Mouse (Mus musculus) hindbrain, embryonic 16.5 days (tissue): ENCODE measurements at regions not wholly inside any gene's neighbourhood (a gene's known extent, or its start where the extent isn't known, plus 50 kb on each side); places are given as distances from the start of the nearest gene placed in this dataset.
A peak's percentile ranks its signal among the peaks of the same experiment; 100 is the strongest.

Experiments
- ATAC-seq: fragments of 200-750 bp; cut with Nextera tagmentation; 2 replicates; pipeline ENCODE4 v1.8.0; 2017; ENCODE audit warnings: moderate TSS enrichment, moderate library complexity
- H3K27ac ChIP-seq: fragments of 300-500 bp; sonication (generic); 2 replicates; pipeline ENCODE4 v1.5.1; 2014; ENCODE audit warnings: low read depth, mild to moderate bottlenecking, control low read depth, low read length, moderate library complexity
- H3K27me3 ChIP-seq: fragments of 300-500 bp; sonication (generic); replicated peaks from 2 replicates; pipeline ENCODE4 v1.6.1; 2014; ENCODE audit warnings: low read length; ENCODE audit not compliant: control insufficient read depth, insufficient read depth
- H3K36me3 ChIP-seq: fragments of 300-500 bp; sonication (generic); 2 replicates; pipeline ENCODE4 v1.6.1; 2014; ENCODE audit warnings: mild to moderate bottlenecking, low read length, moderate library complexity, mixed read lengths; ENCODE audit not compliant: control insufficient read depth, insufficient read depth
- H3K4me1 ChIP-seq: fragments of 300-500 bp; sonication (generic); 2 replicates; pipeline ENCODE4 v1.6.1; 2014; ENCODE audit warnings: low read depth, low read length; ENCODE audit not compliant: control insufficient read depth, insufficient read depth
- H3K4me2 ChIP-seq: fragments of 300-500 bp; sonication (generic); 2 replicates; pipeline ENCODE4 v1.6.1; 2014; ENCODE audit warnings: mild to moderate bottlenecking, low read length, control low read depth, moderate library complexity
- H3K4me3 ChIP-seq: fragments of 300-500 bp; sonication (generic); 2 replicates; pipeline ENCODE4 v1.5.1; 2014; ENCODE audit warnings: mild to moderate bottlenecking, low read length, control low read depth, moderate library complexity
- H3K9ac ChIP-seq: fragments of 300-500 bp; sonication (generic); 2 replicates; pipeline ENCODE4 v1.6.1; 2014; ENCODE audit warnings: low read depth, mild to moderate bottlenecking, control low read depth, low read length, moderate library complexity
- H3K9me3 ChIP-seq: fragments of 300-500 bp; sonication (generic); 2 replicates; pipeline ENCODE4 v1.6.1; 2014; ENCODE audit warnings: mild to moderate bottlenecking, low read length, moderate library complexity; ENCODE audit not compliant: control insufficient read depth
- WGBS: fragments of 180-500 bp; shearing (Covaris S2); extraction: QIAGEN DNeasy Blood & Tissue Kit; methylation state at CpG from one replicate; pipeline ENCODE4 v1.1.7; 2014; 5-methylcytosine and 5-hydroxymethylcytosine counted together

- no peak overlapping the region for H3K27ac ChIP-seq
- no peaks in the 10 kb centered on the region for H3K36me3 ChIP-seq
- H3K9me3 ChIP-seq, result no peaks in the 10 kb centered on the region
- ATAC-seq, result no peak
- no peaks in the 10 kb centered on the region for H3K27me3 ChIP-seq
- no peak overlapping the region for H3K4me3 ChIP-seq
- no peak overlapping the region for H3K9ac ChIP-seq
- H3K4me2 ChIP-seq, result no peak overlapping the region
- H3K4me1 ChIP-seq, result no peaks in the 10 kb centered on the region
- WGBS, result 92% methylated on average over 6 of the region's 6 CpGs
Measured at GRCm38 (mm10) chr10:96381664-96382063, 235.1 kb upstream of the Btg1 start.

GRCm38 (mm10) chr10:96391748-96392147 is 225.1 kb upstream of the Btg1 start:
- Histone ChIP-seq H3K4me2 (no peak overlapping the region), H3K4me3 (no peak overlapping the region), H3K27ac (no peak overlapping the region), H3K27me3 (no peaks in the 10 kb centered on the region), H3K36me3 (no peaks in the 10 kb centered on the region), H3K9ac (no peak overlapping the region), H3K9me3 (no peaks in the 10 kb centered on the region), H3K4me1 (no peaks in the 10 kb centered on the region)
- WGBS, result 61% methylated on average over 3 of the region's 3 CpGs
- ATAC-seq, result no peak

GRCm38 (mm10) chr10:96392836-96393235 is 224.0 kb upstream of the Btg1 start:
- ATAC-seq, result no peak

GRCm38 (mm10) chr10:96394210-96394609 is 222.6 kb upstream of the Btg1 start:
- Histone ChIP-seq H3K4me2 (no peak overlapping the region), H3K27ac (no peak overlapping the region), H3K9ac (no peak overlapping the region), H3K27me3 (no peaks in the 10 kb centered on the region), H3K9me3 (no peaks in the 10 kb centered on the region), H3K36me3 (no peaks in the 10 kb centered on the region), H3K4me1 (no peaks in the 10 kb centered on the region; the same call in 1 of the 2 replicates), H3K4me3 (no peak overlapping the region)
- ATAC-seq, result no peak
- WGBS, result 92% methylated on average over 3 of the region's 3 CpGs

More at GRCm38 (mm10) chr10:96392836-96393235, 224.0 kb upstream of the Btg1 start:
- WGBS, result 77% methylated on average over 1 of the region's 1 CpGs
- no peaks in the 10 kb centered on the region for H3K4me1 ChIP-seq
- no peak overlapping the region for H3K4me3 ChIP-seq
- no peaks in the 10 kb centered on the region for H3K27me3 ChIP-seq
- no peak overlapping the region for H3K27ac ChIP-seq
- H3K4me2 ChIP-seq, result no peak overlapping the region
- no peaks in the 10 kb centered on the region for H3K36me3 ChIP-seq
- no peaks in the 10 kb centered on the region for H3K9me3 ChIP-seq
- H3K9ac ChIP-seq, result no peak overlapping the region

GRCm38 (mm10) chr10:96395017-96395416 is 221.8 kb upstream of the Btg1 start:
- no peaks in the 10 kb centered on the region for H3K36me3 ChIP-seq
- H3K9me3 ChIP-seq, result no peaks in the 10 kb centered on the region
- H3K9ac ChIP-seq, result no peak overlapping the region
- H3K27ac ChIP-seq, result no peak overlapping the region
- 78% methylated on average over 3 of the region's 3 CpGs for WGBS
- H3K4me3 ChIP-seq, result no peak overlapping the region
- H3K4me2 ChIP-seq, result no peak overlapping the region
- H3K4me1 ChIP-seq, result no peaks in the 10 kb centered on the region; the same call in 1 of the 2 replicates
- ATAC-seq, result no peak
- H3K27me3 ChIP-seq, result no peaks in the 10 kb centered on the region

GRCm38 (mm10) chr10:96397931-96398561 is 218.8 kb upstream of the Btg1 start:
- H3K4me3 ChIP-seq, result no peak overlapping the region
- no peaks in the 10 kb centered on the region; the same call in 1 of the 2 replicates for H3K4me1 ChIP-seq
- no peaks in the 10 kb centered on the region for H3K9me3 ChIP-seq
- H3K27ac ChIP-seq, result no peak overlapping the region
- no peaks in the 10 kb centered on the region for H3K36me3 ChIP-seq
- no peak overlapping the region for H3K9ac ChIP-seq
- H3K4me2 ChIP-seq, result peak overlapping the region; percentile 30
- no peaks in the 10 kb centered on the region for H3K27me3 ChIP-seq
- ATAC-seq, result peak; percentile 65
- WGBS, result 48% methylated on average over 13 of the region's 13 CpGs

GRCm38 (mm10) chr10:96398562-96399288 is 218.1 kb upstream of the Btg1 start:
- Histone ChIP-seq H3K9ac (no peak overlapping the region), H3K4me3 (no peak overlapping the region), H3K36me3 (no peaks in the 10 kb centered on the region), H3K4me1 (no peaks in the 10 kb centered on the region; the same call in 1 of the 2 replicates), H3K27me3 (no peaks in the 10 kb centered on the region), H3K4me2 (no peak overlapping the region; the same call in 1 of the 2 replicates), H3K9me3 (no peaks in the 10 kb centered on the region), H3K27ac (no peak overlapping the region)
- ATAC-seq, result no peak
- 75% methylated on average over 9 of the region's 9 CpGs for WGBS

GRCm38 (mm10) chr10:96399636-96400400 is 217.0 kb upstream of the Btg1 start:
- Histone ChIP-seq H3K27me3 (no peaks in the 10 kb centered on the region), H3K36me3 (no peaks in the 10 kb centered on the region), H3K27ac (no peak overlapping the region), H3K4me2 (no peak overlapping the region), H3K9me3 (no peaks in the 10 kb centered on the region), H3K4me3 (no peak overlapping the region), H3K4me1 (no peaks in the 10 kb centered on the region; the same call in 1 of the 2 replicates), H3K9ac (no peak overlapping the region)
- WGBS, result 35% methylated on average over 8 of the region's 8 CpGs
- ATAC-seq, result peak; percentile 80

- no peaks in the 10 kb centered on the region for H3K27me3 ChIP-seq
- no peaks in the 10 kb centered on the region for H3K36me3 ChIP-seq
- WGBS, result 92% methylated on average over 6 of the region's 6 CpGs
- no peak overlapping the region for H3K9ac ChIP-seq
- no peak overlapping the region for H3K4me2 ChIP-seq
- ATAC-seq, result no peak
- H3K4me3 ChIP-seq, result no peak overlapping the region
- H3K27ac ChIP-seq, result no peak overlapping the region
- no peaks in the 10 kb centered on the region for H3K9me3 ChIP-seq
- H3K4me1 ChIP-seq, result no peaks in the 10 kb centered on the region; the same call in 1 of the 2 replicates
Measured at GRCm38 (mm10) chr10:96400793-96401192, 216.0 kb upstream of the Btg1 start.
